23 mouse cellular contexts compared by ENCODE assay signal in genomic region chr1:179679326-179679725, GRCm38 (mm10). TPM values are rescaled to one million over a fixed set of nuclear protein-coding genes. Genes with fewer than 3 reads are reported as not detected.
DNase-seq lines count a peak whose midpoint lies in the region; ATAC-seq and TF ChIP-seq lines count a peak whose summit lies in the region.
"Had no signal": no experiment of that assay in that cellular context is flagged by ENCODE, and none has a peak within 500 bp of the region (broad histone marks: within the 10 kb centered on the region; RNA-seq: fewer than 3 reads in every experiment).

No protein-coding gene starts in this region.

- H3K27me3 ChIP-seq in midbrain, embryonic 11.5 days (ENCODE audit: control insufficient read depth, insufficient read depth, low read length) = no peaks in the 10 kb centered on the region
- H3K27me3 ChIP-seq in midbrain, postnatal 0 days (ENCODE audit: insufficient read depth, low read length) = no peaks in the 10 kb centered on the region
- H3K27me3 ChIP-seq in neural tube, embryonic 15.5 days (replicated peaks) = no peaks in the 10 kb centered on the region
- H3K27me3 ChIP-seq in intestine, embryonic 15.5 days (replicated peaks) = no peaks in the 10 kb centered on the region
- no peaks in the 10 kb centered on the region for H3K27me3 ChIP-seq in hindbrain, embryonic 14.5 days (ENCODE audit: control insufficient read depth, insufficient read depth, low read length)
- H3K27me3 ChIP-seq: CH12.LX, Patski had no signal

- H3K9ac ChIP-seq in midbrain, embryonic 11.5 days (ENCODE audit: low read length) = no peak overlapping the region
- no peak overlapping the region for H3K9ac ChIP-seq in midbrain, postnatal 0 days (replicated peaks; ENCODE audit: low read length, poor library complexity, severe bottlenecking)
- no peak overlapping the region for H3K9ac ChIP-seq in neural tube, embryonic 15.5 days (replicated peaks)
- H3K9ac ChIP-seq in intestine, embryonic 15.5 days = no peak overlapping the region
- H3K9ac ChIP-seq in hindbrain, embryonic 14.5 days = no peak overlapping the region

- TF ChIP-seq CTCF in midbrain, postnatal 0 days (IDR thresholded peaks at IDR 0.05) = no peak

- no peak for ATAC-seq in midbrain, embryonic 11.5 days (ENCODE audit: low FRiP score)
- ATAC-seq in midbrain, postnatal 0 days (ENCODE audit: low FRiP score) = no peak
- no peak for ATAC-seq in neural tube, embryonic 15.5 days (ENCODE audit: low FRiP score)
- no peak for ATAC-seq in intestine, embryonic 15.5 days
- ATAC-seq in hindbrain, embryonic 14.5 days (ENCODE audit: low FRiP score) = no peak
- ATAC-seq: activated CD4-positive, CD25-positive, alpha-beta regulatory T cell, adult 4 months; CD4-positive, CD25-positive, alpha-beta regulatory T cell, adult 4 months; Patski had no signal

- no peaks in the 10 kb centered on the region for H3K4me1 ChIP-seq in midbrain, embryonic 11.5 days (ENCODE audit: control insufficient read depth, insufficient read depth, low read length)
- no peaks in the 10 kb centered on the region for H3K4me1 ChIP-seq in midbrain, postnatal 0 days (ENCODE audit: insufficient read depth, low read length)
- H3K4me1 ChIP-seq in neural tube, embryonic 15.5 days = no peaks in the 10 kb centered on the region
- H3K4me1 ChIP-seq in intestine, embryonic 15.5 days (replicated peaks) = no peaks in the 10 kb centered on the region
- no peaks in the 10 kb centered on the region for H3K4me1 ChIP-seq in hindbrain, embryonic 14.5 days (replicated peaks; ENCODE audit: control insufficient read depth, insufficient read depth, low read length)

- H3K27ac ChIP-seq in midbrain, embryonic 11.5 days (ENCODE audit: low read depth, low read length) = no peak overlapping the region
- H3K27ac ChIP-seq in midbrain, postnatal 0 days (ENCODE audit: low read depth, low read length) = no peak overlapping the region
- no peak overlapping the region for H3K27ac ChIP-seq in neural tube, embryonic 15.5 days (replicated peaks)
- H3K27ac ChIP-seq in intestine, embryonic 15.5 days = no peak overlapping the region
- H3K27ac ChIP-seq in hindbrain, embryonic 14.5 days = no peak overlapping the region

- WGBS in midbrain, embryonic 11.5 days = 95% methylated on average over 4 of the region's 4 CpGs
- WGBS in midbrain, postnatal 0 days = 96% methylated on average over 4 of the region's 4 CpGs
- 97% methylated on average over 4 of the region's 4 CpGs for WGBS in neural tube, embryonic 15.5 days
- 82% methylated on average over 4 of the region's 4 CpGs for WGBS in intestine, embryonic 15.5 days
- WGBS in hindbrain, embryonic 14.5 days = 97% methylated on average over 4 of the region's 4 CpGs

- DNase-seq in midbrain, embryonic 11.5 days (ENCODE audit: low spot score, missing footprints) = peak; percentile 37
- no peak for DNase-seq in midbrain, postnatal 0 days (ENCODE audit: low spot score)
- peak; percentile 27 for DNase-seq in adipocyte (ENCODE audit: low spot score)
- DNase-seq in fat pad, adult 2 months (ENCODE audit: extremely low read depth, low read depth, low spot score) = peak; percentile 82
- peak; percentile 84 for DNase-seq in gonadal fat pad, adult 2 months (ENCODE audit: low read depth)
- DNase-seq in hindbrain, embryonic 14.5 days (ENCODE audit: low spot score) = no peak
- DNase-seq: adrenal gland, adult 2 months; adrenal gland, adult 8-10 months; adrenal gland, postnatal 10 days; adrenal gland, postnatal 14 days; adrenal gland, postnatal 25 days; adrenal gland, postnatal 36 days; B cell, adult 2 months; cerebellum, adult 11 months; cerebellum, adult 11-12 months; cerebellum, adult 18-20 months had no signal

- H3K4me2 ChIP-seq in midbrain, embryonic 11.5 days = no peak overlapping the region
- H3K4me2 ChIP-seq in midbrain, postnatal 0 days (ENCODE audit: low read depth, low read length, poor library complexity, severe bottlenecking) = no peak overlapping the region
- no peak overlapping the region for H3K4me2 ChIP-seq in neural tube, embryonic 15.5 days
- H3K4me2 ChIP-seq in intestine, embryonic 15.5 days (replicated peaks) = no peak overlapping the region
- H3K4me2 ChIP-seq in hindbrain, embryonic 14.5 days (replicated peaks) = no peak overlapping the region

- peaks cover 14% of the 10 kb centered on the region for H3K36me3 ChIP-seq in midbrain, embryonic 11.5 days (ENCODE audit: control insufficient read depth, insufficient read depth, low read length)
- H3K36me3 ChIP-seq in midbrain, postnatal 0 days (ENCODE audit: insufficient read depth, low read length) = peaks cover 52% of the 10 kb centered on the region
- peaks cover 73% of the 10 kb centered on the region for H3K36me3 ChIP-seq in neural tube, embryonic 15.5 days
- peaks cover 4% of the 10 kb centered on the region; the same call in 1 of the 2 replicates for H3K36me3 ChIP-seq in intestine, embryonic 15.5 days
- peaks cover 90% of the 10 kb centered on the region for H3K36me3 ChIP-seq in hindbrain, embryonic 14.5 days (replicated peaks; ENCODE audit: control insufficient read depth, insufficient read depth)

- H3K9me3 ChIP-seq in midbrain, embryonic 11.5 days (ENCODE audit: control insufficient read depth, low read length) = no peaks in the 10 kb centered on the region
- no peaks in the 10 kb centered on the region for H3K9me3 ChIP-seq in midbrain, postnatal 0 days (ENCODE audit: low read length)
- H3K9me3 ChIP-seq in neural tube, embryonic 15.5 days (replicated peaks) = no peaks in the 10 kb centered on the region
- H3K9me3 ChIP-seq in intestine, embryonic 15.5 days = no peaks in the 10 kb centered on the region
- H3K9me3 ChIP-seq in hindbrain, embryonic 14.5 days (ENCODE audit: control insufficient read depth, low read length) = no peaks in the 10 kb centered on the region
- H3K9me3 ChIP-seq: G1E had no signal

- H3K4me3 ChIP-seq in midbrain, embryonic 11.5 days (ENCODE audit: low read depth, low read length) = no peak overlapping the region
- no peak overlapping the region for H3K4me3 ChIP-seq in midbrain, postnatal 0 days (ENCODE audit: low read depth, low read length)
- H3K4me3 ChIP-seq in neural tube, embryonic 15.5 days (replicated peaks) = no peak overlapping the region
- no peak overlapping the region for H3K4me3 ChIP-seq in intestine, embryonic 15.5 days (replicated peaks)
- no peak overlapping the region for H3K4me3 ChIP-seq in hindbrain, embryonic 14.5 days (replicated peaks; ENCODE audit: low read length)

RNA-seq across cellular contexts. Expression of gene Sccpdh, which starts 11.3 kb away (rescaled TPM):
- polyA plus RNA-seq in midbrain, embryonic 11.5 days (2014; fragmentation: Nextera tagmentation; extraction: Ambion mirVana) = 95.6 and 101 TPM in 2 replicates
- total RNA-seq in midbrain, postnatal 0 days (2014; rRNA removed) = 92.2 and 117 TPM in 2 replicates
- polyA plus RNA-seq in midbrain, postnatal 0 days (2015; fragmentation: Nextera tagmentation; extraction: Ambion mirVana) = 190 and 195 TPM in 2 replicates
- 15.0 and 15.5 TPM in 2 replicates for polyA plus RNA-seq in gonadal fat pad, adult 2 months (2012; rRNA removed)
- 166 and 190 TPM in 2 replicates for polyA plus RNA-seq in neural tube, embryonic 15.5 days (2015; fragmentation: Nextera tagmentation; extraction: Ambion mirVana)
- 45.1 and 51.8 TPM in 2 replicates for polyA plus RNA-seq in intestine, embryonic 15.5 days (2015; fragmentation: Nextera tagmentation; extraction: Ambion mirVana)
- polyA plus RNA-seq in hindbrain, embryonic 14.5 days (2014; fragmentation: Nextera tagmentation; extraction: Ambion mirVana) = 176 and 196 TPM in 2 replicates

Comparison
In these comparisons a context has a peak if more than half of its experiments do, and no peak if none do; other contexts are left out.
1. DNase-seq: peak in midbrain, embryonic 11.5 days (single experiment), adipocyte (single experiment), fat pad, adult 2 months (single experiment) and gonadal fat pad, adult 2 months (single experiment); none in midbrain, postnatal 0 days (single experiment) and hindbrain, embryonic 14.5 days (single experiment).